Mouse (Mus musculus): ENCODE data around the gene Ank3. TPM values are rescaled to one million over a fixed set of nuclear protein-coding genes. Genes with fewer than 3 reads are reported as not detected.

Gene Ank3
- polyA plus RNA-seq, 1 experiment from 2014 or later, result 102 TPM

DNA sequence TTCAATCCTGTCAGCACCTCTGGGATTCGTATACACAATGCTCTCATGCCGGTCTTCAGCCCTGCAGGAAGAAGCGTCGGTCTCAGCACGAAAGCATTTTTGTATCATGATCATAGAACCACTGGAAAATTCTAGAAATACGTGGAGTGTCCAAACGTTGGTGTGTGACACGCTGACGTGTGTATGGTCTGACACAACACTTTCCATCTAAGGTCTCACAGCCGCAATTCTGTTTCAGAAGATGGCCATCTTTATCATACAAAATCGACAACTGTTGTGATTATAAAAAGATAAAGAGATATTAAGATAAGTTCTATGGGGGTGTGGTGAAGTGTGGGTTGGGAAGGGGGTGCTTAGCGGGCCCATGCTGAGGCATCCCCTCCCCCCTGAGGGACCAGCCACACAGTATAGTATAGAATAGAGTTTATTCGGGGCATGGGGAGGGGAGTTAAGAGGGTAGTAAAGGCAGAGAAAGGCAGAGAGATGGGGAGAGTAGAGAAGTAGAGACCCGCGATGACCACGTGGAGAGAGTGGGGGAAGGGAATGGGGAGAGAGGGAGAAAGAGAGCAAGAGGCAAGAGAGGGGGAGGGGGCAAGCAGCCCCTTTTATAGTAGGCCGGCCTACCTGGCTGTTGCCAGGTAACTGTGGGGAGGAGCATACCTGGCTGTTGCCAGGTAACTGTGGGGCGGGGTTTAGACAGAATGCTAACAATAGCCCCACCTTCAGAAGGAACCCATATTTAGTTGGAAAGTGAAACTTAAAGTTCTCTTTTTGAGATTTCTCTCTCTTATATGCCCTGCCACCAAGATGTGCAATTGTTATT, 172.1 kb downstream of the Ank3 start:
- no peaks in the 10 kb centered on the region; the same call in 1 of the 2 replicates for H3K36me3 ChIP-seq
- ATAC-seq, result no peak
- 0 out of 2 replicates have a peak overlapping the region, but pooled peaks have one; percentile 12 for H3K4me3 ChIP-seq (replicated peaks)
- peaks cover 69% of the 10 kb centered on the region for H3K4me1 ChIP-seq (replicated peaks)
- H3K27ac ChIP-seq, result no peak overlapping the region
- peak overlapping the region; percentile 47 for H3K4me2 ChIP-seq (replicated peaks)
- no peaks in the 10 kb centered on the region for H3K27me3 ChIP-seq
- H3K9me3 ChIP-seq, result no peaks in the 10 kb centered on the region
- WGBS, result 40% methylated on average over 18 of the region's 18 CpGs
- H3K9ac ChIP-seq (replicated peaks), result no peak overlapping the region

DNA sequence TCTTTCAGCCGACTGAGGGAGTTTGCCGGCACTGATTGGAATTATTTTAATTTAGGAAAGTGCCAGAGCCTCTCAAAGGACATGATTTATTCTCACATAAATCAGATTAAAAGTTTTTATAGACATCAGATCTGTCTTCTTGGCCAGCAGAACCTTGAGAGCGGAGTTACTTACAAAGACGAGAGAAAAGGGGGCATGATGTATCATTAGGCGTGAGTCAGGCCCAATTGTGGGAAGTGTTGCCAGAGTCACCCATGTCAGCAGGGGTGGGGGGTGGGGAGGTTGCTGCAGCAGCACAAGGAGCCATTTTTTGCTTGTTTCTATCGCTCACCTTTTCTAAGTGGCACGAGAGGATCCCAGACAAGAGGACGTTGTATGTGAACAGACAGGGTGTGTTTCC, 172.8 kb downstream of the Ank3 start:
- Histone ChIP-seq H3K9ac (replicated peaks) (0 out of 2 replicates have a peak overlapping the region, but pooled peaks have one; percentile 5), H3K36me3 (no peaks in the 10 kb centered on the region; the same call in 1 of the 2 replicates), H3K27ac (no peak overlapping the region), H3K4me2 (replicated peaks) (peak overlapping the region; percentile 47), H3K9me3 (no peaks in the 10 kb centered on the region), H3K27me3 (no peaks in the 10 kb centered on the region), H3K4me3 (replicated peaks) (peak overlapping the region; percentile 12; the same call in 1 of the 2 replicates), H3K4me1 (replicated peaks) (peaks cover 73% of the 10 kb centered on the region)
- ATAC-seq, result no peak
- 4% methylated on average over 8 of the region's 8 CpGs for WGBS

DNA sequence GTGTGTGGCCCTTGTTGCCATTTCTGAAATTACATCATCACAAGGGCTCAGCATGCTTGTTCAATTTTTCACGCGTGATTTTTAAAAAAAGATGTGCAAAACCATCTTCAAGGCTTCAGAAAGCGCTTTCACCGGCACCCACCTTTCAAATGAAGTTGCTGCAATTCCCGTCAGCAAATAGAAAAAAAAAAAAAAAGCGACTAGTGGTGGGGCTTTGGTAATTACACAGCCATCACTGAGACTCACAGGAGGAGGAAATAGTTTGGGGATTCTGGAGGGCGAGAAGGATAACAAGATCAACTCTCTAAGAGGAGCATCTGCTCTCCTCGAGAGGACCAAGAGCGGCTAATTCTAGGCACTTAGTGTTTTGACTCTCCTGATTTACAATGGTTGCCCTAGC, 173.4 kb downstream of the Ank3 start:
- ATAC-seq, result no peak
- WGBS, result under 1% methylated on average over 9 of the region's 9 CpGs
- no peak overlapping the region for H3K27ac ChIP-seq
- no peak overlapping the region; the same call in 1 of the 2 replicates for H3K4me3 ChIP-seq (replicated peaks)
- no peaks in the 10 kb centered on the region; the same call in 1 of the 2 replicates for H3K36me3 ChIP-seq
- H3K4me1 ChIP-seq (replicated peaks), result peaks cover 76% of the 10 kb centered on the region
- H3K9ac ChIP-seq (replicated peaks), result no peak overlapping the region
- no peaks in the 10 kb centered on the region for H3K9me3 ChIP-seq
- no peaks in the 10 kb centered on the region for H3K27me3 ChIP-seq
- peak overlapping the region; percentile 47 for H3K4me2 ChIP-seq (replicated peaks)

DNA sequence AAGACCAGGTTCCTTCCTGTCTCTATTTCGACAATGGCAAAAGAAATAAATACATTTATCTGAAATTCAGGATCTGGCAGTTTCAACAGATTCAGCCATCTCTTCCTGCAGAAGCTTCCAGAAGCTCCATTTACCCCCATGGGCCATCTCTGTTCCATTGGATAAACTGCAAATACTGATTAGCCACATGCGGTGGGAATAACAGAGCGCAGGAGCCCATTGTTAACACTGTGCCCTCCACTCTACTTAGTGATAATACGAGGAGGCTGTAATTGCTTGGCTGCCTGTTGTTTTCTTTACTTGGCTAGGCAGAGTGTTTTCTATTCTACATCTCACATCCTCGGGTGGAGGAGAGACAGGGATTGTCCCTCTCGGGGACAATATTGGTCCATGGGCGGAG, 174.5 kb downstream of the Ank3 start:
- Histone ChIP-seq H3K4me3 (replicated peaks) (no peak overlapping the region), H3K9ac (replicated peaks) (no peak overlapping the region), H3K27ac (peak overlapping the region; percentile 76), H3K36me3 (no peaks in the 10 kb centered on the region), H3K9me3 (no peaks in the 10 kb centered on the region), H3K27me3 (no peaks in the 10 kb centered on the region), H3K4me1 (replicated peaks) (peaks cover 82% of the 10 kb centered on the region), H3K4me2 (replicated peaks) (0 out of 2 replicates have a peak overlapping the region, but pooled peaks have one; percentile 46)
- ATAC-seq, result no peak
- 18% methylated on average over 7 of the region's 7 CpGs for WGBS

DNA sequence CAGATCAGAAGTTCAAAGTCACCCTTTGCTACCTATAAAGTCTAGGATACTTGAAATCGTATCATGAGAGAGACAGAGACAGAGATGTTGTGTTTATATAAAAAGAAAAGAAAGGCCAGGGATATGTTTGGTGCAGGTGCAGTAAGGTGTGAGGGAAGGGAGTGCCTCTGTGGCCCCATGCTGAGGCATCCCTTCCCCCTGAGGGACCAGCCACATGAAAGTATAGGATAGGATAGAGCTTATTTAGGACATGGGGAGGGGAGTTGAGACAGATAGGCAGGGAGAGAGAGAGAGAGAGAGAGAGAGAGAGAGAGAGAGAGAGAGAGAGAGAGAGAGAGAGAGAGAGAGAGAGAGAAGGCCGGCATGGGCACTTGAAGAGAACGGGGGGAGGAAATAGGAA, 175.2 kb downstream of the Ank3 start:
- peak overlapping the region; percentile 76 for H3K27ac ChIP-seq
- peak overlapping the region; percentile 46 for H3K4me2 ChIP-seq (replicated peaks)
- no peaks in the 10 kb centered on the region for H3K9me3 ChIP-seq
- H3K9ac ChIP-seq (replicated peaks), result no peak overlapping the region
- no peak; the same call in 1 of the 2 replicates for ATAC-seq
- no peak overlapping the region; the same call in 1 of the 2 replicates for H3K4me3 ChIP-seq (replicated peaks)
- WGBS, result 7% methylated on average over 3 of the region's 3 CpGs
- peaks cover 85% of the 10 kb centered on the region for H3K4me1 ChIP-seq (replicated peaks)
- H3K27me3 ChIP-seq, result no peaks in the 10 kb centered on the region
- H3K36me3 ChIP-seq, result no peaks in the 10 kb centered on the region

DNA sequence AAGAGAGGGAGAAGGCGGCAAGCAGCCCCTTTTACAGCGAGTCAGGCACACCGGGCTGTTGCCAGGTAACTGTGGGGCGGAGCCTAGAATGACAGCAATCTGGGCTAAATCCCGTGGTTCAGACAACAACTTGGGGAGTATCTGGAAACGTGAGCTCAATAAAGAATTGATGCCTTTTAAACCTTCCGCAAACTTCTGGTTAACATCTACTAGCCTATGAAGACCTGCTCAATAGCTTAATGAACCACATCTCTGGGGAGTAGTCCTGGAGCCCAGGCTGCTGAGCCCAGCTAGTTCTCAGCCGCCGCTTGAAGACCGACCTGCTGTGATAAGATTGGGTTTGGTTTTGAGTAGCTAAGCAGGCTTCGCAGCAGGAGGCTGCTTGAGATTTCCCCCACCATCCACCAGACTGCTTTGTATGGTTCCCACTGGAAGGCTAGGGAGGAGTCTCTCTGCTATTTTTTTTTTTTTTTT, 175.7 kb downstream of the Ank3 start:
- Histone ChIP-seq H3K4me1 (replicated peaks) (peaks cover 87% of the 10 kb centered on the region), H3K4me3 (replicated peaks) (no peak overlapping the region; the same call in 1 of the 2 replicates)

DNA sequence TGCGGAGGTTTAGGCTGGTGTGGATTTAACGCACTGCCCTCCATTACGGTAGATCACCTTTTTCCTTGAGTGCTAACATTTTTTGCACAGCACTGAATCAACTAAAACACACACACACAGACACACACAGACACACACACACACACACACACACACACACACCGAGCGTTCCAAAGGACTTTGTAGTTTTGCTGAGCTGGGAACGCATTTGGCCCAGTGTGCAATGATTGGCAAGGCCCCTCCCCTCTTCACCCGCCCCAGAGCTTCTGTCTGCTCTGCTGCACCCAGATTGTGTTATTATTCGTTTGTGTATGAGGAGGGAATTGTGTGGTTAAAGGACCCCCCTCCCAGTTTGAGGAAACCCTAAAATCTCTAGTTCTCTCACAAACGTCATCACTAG, 176.3 kb downstream of the Ank3 start:
- WGBS, result 14% methylated on average over 9 of the region's 9 CpGs
- H3K9ac ChIP-seq (replicated peaks), result no peak overlapping the region
- no peaks in the 10 kb centered on the region for H3K27me3 ChIP-seq
- H3K4me2 ChIP-seq (replicated peaks), result no peak overlapping the region
- H3K27ac ChIP-seq, result peak overlapping the region; percentile 53; the same call in 1 of the 2 replicates
- no peaks in the 10 kb centered on the region for H3K9me3 ChIP-seq
- no peak for ATAC-seq
- H3K36me3 ChIP-seq, result no peaks in the 10 kb centered on the region
- H3K4me1 ChIP-seq (replicated peaks), result peaks cover 91% of the 10 kb centered on the region
- H3K4me3 ChIP-seq (replicated peaks), result no peak overlapping the region

More for the DNA sequence above, 175.7 kb downstream of the Ank3 start:
- WGBS, result 1% methylated on average over 11 of the region's 11 CpGs
- Histone ChIP-seq H3K27ac (peak overlapping the region; percentile 76), H3K9ac (replicated peaks) (no peak overlapping the region), H3K9me3 (no peaks in the 10 kb centered on the region), H3K27me3 (no peaks in the 10 kb centered on the region), H3K4me2 (replicated peaks) (peak overlapping the region; percentile 46), H3K36me3 (no peaks in the 10 kb centered on the region)
- ATAC-seq, result peak; percentile 52

DNA sequence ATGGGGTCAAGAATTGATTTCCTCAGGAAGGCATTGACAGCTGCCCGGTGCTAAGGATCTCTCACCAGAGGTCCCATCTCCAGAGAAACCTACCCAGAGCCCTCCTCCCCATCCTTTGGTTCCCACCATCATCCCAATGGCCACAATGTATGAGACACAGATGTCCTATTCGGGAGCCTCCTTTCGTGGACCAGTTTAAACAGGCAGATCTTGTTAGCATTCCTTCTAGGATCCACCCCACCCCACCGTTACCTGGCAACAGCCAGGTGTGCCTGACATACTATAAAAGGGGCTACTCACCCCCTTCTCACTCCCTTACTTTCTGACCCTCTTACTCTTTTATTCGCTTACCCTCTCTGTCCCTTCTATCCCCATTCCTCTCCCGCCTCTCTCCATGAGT, 176.9 kb downstream of the Ank3 start:
- H3K4me2 ChIP-seq (replicated peaks), result no peak overlapping the region
- H3K4me3 ChIP-seq (replicated peaks), result no peak overlapping the region
- H3K27me3 ChIP-seq, result no peaks in the 10 kb centered on the region
- H3K27ac ChIP-seq, result peak overlapping the region; percentile 53; the same call in 1 of the 2 replicates
- no peak overlapping the region for H3K9ac ChIP-seq (replicated peaks)
- H3K36me3 ChIP-seq, result no peaks in the 10 kb centered on the region
- WGBS, result 64% methylated on average over 6 of the region's 6 CpGs
- no peak for ATAC-seq
- H3K4me1 ChIP-seq (replicated peaks), result peaks cover 88% of the 10 kb centered on the region
- H3K9me3 ChIP-seq, result no peaks in the 10 kb centered on the region

DNA sequence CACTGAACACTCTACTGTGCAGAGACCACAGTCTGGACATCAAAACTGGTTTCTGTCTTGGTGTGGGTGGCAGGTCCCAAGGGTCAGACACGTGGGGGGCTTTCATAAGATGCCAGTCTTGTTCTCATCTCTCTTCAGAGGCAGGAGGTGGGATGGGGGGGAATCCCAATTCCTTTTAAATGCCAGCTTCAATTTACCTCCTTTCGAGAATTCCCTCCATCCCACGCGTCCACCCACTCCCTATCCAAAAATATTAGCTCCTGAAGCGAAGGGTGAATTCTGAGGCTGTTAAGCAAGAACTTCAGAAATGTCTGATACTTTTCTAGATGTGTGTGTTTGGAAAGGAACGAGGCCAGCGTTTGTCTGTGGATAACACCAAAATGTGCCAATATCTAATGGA, 177.7 kb downstream of the Ank3 start:
- Histone ChIP-seq H3K27me3 (no peaks in the 10 kb centered on the region), H3K4me3 (replicated peaks) (no peak overlapping the region), H3K36me3 (no peaks in the 10 kb centered on the region), H3K9ac (replicated peaks) (no peak overlapping the region), H3K4me1 (replicated peaks) (peaks cover 80% of the 10 kb centered on the region), H3K27ac (no peak overlapping the region), H3K4me2 (replicated peaks) (no peak overlapping the region), H3K9me3 (no peaks in the 10 kb centered on the region)
- ATAC-seq, result no peak
- WGBS, result 89% methylated on average over 7 of the region's 7 CpGs

DNA sequence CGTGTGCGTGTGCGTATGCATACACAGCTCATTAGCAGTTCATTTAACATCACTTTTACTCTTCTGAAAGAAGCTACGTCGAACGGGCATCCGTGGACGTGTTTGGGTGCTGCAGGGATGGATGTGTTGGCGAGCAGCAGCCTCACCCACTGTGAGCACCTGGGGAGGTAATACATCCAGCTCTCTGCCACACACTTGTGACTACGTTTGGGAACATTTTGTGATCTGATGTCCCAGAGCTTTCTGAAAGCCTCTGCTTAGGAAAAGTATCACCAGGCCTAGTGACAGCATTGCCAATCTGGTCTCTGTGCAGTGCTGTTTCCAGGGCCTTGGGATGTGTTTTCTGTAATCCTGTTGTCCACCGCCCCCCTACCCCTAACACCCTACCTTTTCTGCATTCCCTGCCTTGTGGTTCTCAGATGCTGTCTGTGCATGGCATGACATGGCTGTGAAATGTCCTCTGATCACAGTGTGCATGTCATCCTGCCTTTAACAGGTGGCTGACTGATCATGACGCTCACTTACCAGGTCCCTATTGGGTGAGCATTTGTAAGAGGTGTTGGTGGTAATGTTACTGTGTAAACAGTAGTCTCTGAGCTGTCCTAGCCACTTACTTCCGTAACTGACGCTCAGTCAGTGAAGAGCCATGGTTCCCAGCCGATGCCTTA, 178.6 kb downstream of the Ank3 start:
- Histone ChIP-seq H3K27me3 (no peaks in the 10 kb centered on the region), H3K9me3 (no peaks in the 10 kb centered on the region), H3K4me3 (replicated peaks) (no peak overlapping the region), H3K4me1 (replicated peaks) (peaks cover 71% of the 10 kb centered on the region), H3K9ac (replicated peaks) (no peak overlapping the region), H3K4me2 (replicated peaks) (no peak overlapping the region), H3K36me3 (0 out of 2 replicates have a peak, but pooled peaks cover 4% of the 10 kb centered on the region), H3K27ac (no peak overlapping the region)
- 85% methylated on average over 15 of the region's 15 CpGs for WGBS
- ATAC-seq, result no peak

DNA sequence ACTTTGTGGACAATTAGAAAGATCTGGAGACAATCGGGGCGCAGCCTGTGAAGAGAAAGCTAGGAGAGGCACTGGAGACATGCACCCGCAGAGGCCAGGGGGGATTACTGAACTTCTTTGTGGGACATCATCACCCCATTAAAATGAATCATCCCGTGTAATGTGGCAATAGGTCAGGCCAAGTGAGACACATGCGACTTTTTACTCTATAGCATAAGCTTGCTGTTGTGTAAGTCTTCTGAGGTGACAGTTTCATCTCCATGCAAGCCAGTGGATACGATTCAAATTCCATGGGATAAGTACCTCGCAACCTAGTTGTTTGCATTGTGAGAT, 179.1 kb downstream of the Ank3 start:
- Histone ChIP-seq H3K27me3 (no peaks in the 10 kb centered on the region), H3K9me3 (no peaks in the 10 kb centered on the region), H3K36me3 (0 out of 2 replicates have a peak, but pooled peaks cover 4% of the 10 kb centered on the region), H3K4me1 (replicated peaks) (peaks cover 66% of the 10 kb centered on the region), H3K4me3 (replicated peaks) (no peak overlapping the region), H3K4me2 (replicated peaks) (no peak overlapping the region), H3K27ac (no peak overlapping the region), H3K9ac (replicated peaks) (no peak overlapping the region)
- 80% methylated on average over 7 of the region's 7 CpGs for WGBS
- no peak for ATAC-seq

DNA sequence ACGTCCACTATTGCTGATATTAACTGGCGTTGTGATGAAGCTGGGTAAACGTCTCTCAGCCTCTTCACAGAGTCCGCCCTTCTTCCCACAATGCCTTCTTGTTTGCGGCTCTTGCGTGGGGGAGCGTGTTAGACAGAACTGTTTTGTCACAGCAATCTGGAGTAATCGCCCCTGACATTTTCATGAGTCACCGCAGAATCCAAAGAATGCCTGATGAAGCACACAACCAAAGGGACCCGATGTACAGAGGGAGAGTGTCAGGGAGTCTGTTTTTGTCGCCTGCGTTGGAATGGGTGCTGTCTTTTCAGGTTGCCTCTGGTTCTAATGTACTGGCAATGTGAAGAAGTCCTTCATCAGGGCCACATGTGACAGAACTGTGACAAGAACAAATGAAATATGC, 181.0 kb downstream of the Ank3 start:
- Histone ChIP-seq H3K4me3 (replicated peaks) (no peak overlapping the region), H3K27me3 (no peaks in the 10 kb centered on the region), H3K9me3 (no peaks in the 10 kb centered on the region), H3K4me2 (replicated peaks) (no peak overlapping the region), H3K27ac (peak overlapping the region; percentile 27; the same call in 1 of the 2 replicates), H3K36me3 (0 out of 2 replicates have a peak, but pooled peaks cover 4% of the 10 kb centered on the region), H3K9ac (replicated peaks) (no peak overlapping the region), H3K4me1 (replicated peaks) (peaks cover 58% of the 10 kb centered on the region)
- ATAC-seq, result no peak
- WGBS, result 60% methylated on average over 12 of the region's 12 CpGs

Data from midbrain, embryonic 13.5 days (tissue).